Mouse (Mus musculus): ENCODE measurements around the gene Arid1b. TPM values are rescaled to one million over a fixed set of nuclear protein-coding genes. Genes with fewer than 3 reads are reported as not detected.
"Not testable (repeated sequence)": the region's sequence is repeated elsewhere in the genome, so short reads cannot be mapped to it uniquely, and the experiment has no call there.

The Arid1b gene
- total RNA-seq, 2 experiments from 2014 or later, result 33.6 to 36.6 TPM

- intact Hi-C loops (cut with DNase I), result no loop called here
- DNase-seq, result no peak
Observed at GRCm38 (mm10) chr17:5078576-5078975, 84.4 kb downstream of the Arid1b start.

GRCm38 (mm10) chr17:5080884-5081419, 86.8 kb downstream of the Arid1b start:
- no peak for DNase-seq
- intact Hi-C loops (cut with DNase I), result no loop called here

DNA sequence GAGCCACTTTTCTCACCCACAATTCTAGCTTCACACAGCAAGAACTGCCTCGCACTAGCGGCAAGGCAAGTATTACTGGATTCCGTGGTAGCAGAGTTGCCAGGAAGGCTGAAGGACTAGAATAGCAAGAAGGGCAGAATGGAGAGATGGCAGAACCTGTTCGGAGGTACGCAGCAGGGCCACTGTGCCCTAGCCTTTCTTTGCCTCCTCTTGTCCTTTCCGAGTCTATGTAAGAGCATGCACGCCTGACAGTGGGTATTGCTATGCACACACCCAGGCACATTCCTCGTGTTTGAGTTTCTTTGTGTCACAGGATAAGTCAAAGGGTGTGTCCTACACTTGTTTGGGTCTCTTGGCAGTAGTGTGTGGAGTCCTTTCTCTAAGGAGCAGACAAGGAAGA, 88.1 kb downstream of the Arid1b start:
- intact Hi-C loops (cut with DNase I), result no loop called here
- no peak for DNase-seq

DNA sequence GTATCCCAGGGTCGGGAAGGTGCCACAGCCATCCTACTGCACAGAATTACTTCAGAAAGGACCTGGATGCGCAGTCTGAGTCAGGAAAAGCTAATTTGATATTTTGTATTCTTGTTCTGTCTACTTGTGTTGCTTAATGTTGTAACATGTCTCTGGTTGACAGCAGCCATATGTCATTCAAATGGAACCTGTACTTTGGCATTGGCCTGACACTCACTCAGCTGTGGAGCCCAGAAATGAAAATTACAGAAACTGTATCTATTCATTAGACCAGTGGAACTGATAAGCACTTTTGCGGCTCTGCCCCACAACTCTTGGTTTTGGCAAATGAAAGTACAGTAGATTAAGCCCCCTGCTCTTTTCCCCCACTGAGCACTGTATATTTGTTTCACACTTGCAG, 89.4 kb downstream of the Arid1b start:
- no peak for DNase-seq
- intact Hi-C loops (cut with DNase I), result no loop called here

DNA sequence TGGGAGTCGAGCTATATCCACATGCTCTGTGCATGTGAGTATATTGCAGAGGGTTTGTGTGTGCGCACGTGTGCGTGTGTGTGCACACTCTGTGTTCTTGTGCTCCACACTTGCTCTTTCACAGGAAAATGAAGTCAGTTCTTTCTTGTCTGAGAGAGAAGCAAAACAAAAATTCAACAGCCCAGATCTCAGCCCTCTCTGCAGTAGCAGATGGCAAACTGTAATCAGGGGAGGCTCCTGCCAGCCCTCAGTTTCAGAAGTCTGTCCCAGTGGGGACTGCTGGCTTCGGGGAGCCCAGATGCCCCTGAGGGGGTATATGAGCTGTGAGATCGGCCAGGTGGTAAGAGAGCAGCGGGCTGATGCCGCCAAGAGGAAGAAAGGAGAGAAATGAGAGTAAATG, 90.0 kb downstream of the Arid1b start:
- intact Hi-C loops (cut with DNase I), result no loop called here
- DNase-seq, result no peak

DNA sequence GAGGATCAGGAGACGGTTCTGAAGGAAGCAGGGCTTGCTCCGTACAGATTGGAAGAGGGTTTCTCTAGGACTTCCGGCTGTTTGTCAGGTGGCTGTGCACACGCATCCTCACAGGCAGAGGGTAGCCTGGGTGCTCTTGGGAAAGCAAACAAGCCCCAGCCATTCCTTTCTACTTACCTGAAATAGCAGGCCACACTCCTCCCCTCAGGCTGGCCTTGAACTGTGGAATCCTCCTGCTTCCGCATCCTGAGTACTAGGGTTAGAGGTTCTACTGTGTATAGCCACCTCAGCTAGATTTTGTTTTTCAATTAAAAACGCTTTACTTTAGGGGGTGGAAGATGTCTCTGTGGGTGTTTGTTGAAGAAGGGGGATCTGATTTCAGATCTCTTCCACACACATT, 90.9 kb downstream of the Arid1b start:
- intact Hi-C loops (cut with DNase I), result no loop called here
- DNase-seq, result no peak

DNA sequence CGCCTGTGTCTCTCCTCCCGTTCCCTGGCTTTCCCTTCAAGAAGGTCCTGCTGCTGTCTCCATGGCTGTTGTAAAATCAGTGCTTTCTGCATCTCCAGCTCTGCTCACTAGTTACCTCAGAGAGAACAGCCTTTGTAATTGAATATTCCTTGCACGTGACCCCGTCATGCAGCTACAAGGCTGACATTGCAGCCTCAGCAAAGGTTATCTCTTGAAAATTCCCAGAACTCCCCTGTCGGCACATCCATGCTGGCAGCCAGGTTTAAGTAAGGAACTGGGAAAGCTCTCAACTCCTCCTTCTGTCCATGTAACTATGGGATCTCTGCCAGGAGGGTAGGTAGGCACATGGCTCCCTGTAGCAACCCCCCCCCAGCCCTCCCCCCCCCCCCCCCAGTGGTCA, 91.8 kb downstream of the Arid1b start:
- no peak for DNase-seq
- intact Hi-C loops (cut with DNase I), result no loop called here

DNA sequence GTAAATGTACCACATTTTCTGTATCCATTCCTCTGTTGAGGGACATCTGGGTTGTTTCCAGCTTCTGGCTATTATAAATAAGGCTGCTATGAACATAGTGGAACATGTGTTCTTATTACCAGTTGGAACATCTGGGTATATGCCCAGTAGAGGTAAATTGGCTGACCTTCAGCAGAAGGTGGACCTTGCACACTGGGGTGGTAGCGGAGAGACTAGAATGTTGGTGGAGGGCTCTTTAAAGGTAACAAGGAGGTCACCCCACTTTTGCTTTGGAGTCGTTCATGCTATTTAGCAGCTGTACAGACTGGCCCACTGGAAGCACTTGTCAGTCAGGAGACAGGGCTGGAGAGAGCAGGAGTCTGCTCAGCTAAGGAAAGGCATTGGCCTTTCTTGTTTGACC, 94.1 kb downstream of the Arid1b start:
- intact Hi-C loops (cut with DNase I); DNase-seq: not testable (repeated sequence)

GRCm38 (mm10) chr17:5088822-5089221, 94.7 kb downstream of the Arid1b start:
- intact Hi-C loops (cut with DNase I), result no loop called here
- no peak for DNase-seq

DNA sequence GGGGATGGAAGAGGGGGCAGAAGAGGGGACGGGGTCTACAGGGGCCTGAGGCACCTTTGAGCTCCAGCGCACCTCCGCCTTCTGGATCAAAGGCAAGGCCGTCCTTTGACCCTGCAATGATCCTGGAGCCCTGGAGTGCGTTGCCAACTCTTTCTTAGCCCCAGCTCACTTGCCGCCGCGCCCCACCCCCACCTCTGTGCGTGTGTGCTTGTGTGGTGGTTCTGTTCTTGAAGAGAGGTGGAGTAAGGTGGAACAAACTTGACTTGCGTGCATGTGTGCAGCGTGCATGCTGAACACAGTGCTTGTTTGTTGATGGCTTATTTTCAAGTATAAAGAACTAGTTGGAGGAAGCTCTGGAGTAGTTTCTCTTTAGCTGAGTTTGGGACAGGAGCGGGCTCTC, 95.4 kb downstream of the Arid1b start:
- intact Hi-C loops (cut with DNase I), result no loop called here
- no peak for DNase-seq

GRCm38 (mm10) chr17:5091490-5091889, 97.4 kb downstream of the Arid1b start:
- intact Hi-C loops (cut with DNase I), result no loop called here
- no peak for DNase-seq

DNA sequence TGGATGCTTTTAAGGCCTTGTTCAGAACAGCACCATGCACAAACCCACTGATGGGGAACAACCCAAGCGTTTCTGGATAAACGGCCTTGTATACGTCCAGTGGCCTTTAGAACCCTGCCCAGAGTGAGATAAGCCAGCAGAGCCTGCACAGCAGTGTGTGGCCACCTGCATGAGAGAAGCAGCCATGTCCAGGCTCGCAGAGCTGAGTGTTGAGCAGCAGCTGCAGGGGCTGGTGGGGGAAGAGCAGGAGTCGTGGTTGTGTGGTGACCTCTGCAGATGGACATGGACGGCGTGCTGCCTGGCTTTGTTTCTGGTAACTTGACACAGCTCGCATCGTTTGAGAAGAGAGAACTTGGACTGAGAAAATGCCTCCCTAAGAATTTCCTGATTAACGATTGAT, 97.8 kb downstream of the Arid1b start:
- no peak for DNase-seq
- intact Hi-C loops (cut with DNase I), result no loop called here

DNA sequence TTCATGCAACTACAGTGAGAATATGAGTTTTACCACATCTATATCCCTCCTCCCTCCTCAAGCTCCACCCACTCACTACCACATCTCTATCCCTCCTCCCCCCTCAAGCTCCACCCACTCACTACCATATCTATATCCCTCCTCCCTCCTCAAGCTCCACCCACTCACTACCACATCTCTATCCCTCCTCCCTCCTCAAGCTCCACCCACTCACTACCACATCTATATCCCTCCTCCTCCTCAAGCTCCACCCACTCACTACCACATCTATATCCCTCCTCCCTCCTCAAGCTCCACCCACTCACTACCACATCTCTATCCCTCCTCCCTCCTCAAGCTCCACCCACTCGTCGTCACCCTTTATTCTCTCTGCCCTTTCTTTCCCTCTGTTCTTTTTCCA, 99.2 kb downstream of the Arid1b start:
- DNase-seq; intact Hi-C loops (cut with DNase I): not testable (repeated sequence)

DNA sequence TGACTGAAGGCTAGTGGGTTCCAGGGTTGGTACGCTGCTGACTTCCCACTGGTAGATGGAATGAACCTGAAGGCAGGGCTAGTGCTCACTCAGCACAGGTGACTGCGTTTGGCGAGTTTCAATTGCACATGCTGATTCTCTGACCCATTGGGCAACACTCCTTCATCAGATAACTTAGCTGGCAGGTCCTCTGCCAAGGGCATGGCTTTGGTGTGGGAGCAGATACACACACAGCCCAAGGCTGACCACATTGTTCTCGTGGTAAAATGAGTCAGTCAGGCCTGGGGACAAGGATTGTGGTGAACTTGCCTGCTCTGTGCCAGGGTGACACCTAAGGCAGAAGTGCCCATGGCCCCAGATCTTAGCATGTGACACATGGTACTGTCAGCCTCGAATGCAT, 100.5 kb downstream of the Arid1b start:
- intact Hi-C loops (cut with DNase I), result no loop called here
- DNase-seq, result no peak

GRCm38 (mm10) chr17:5095741-5096140, 101.6 kb downstream of the Arid1b start:
- intact Hi-C loops (cut with DNase I), result no loop called here
- no peak for DNase-seq

DNA sequence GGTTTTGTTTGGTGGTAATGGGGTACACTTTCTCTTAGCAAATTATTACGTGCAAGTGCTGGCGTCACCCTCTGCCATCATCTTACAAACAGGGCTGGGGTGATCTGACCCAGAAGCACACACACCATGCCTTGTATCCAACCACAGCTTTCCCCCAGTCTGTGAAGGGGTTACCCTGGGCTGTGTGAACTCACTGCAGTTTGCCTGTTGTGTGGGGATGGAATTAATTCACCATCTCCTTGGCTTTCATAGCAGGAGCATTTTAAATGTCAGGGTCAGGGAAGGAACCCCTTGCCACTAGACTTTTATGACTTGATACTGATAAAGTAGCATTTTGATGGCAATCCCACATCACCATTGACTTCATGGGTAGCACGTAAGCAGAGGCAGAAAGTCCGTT, 102.9 kb downstream of the Arid1b start:
- DNase-seq, result no peak

GRCm38 (mm10) chr17:5097545-5098475, 103.7 kb downstream of the Arid1b start:
- no peak for DNase-seq
- intact Hi-C loops (cut with DNase I), result no loop called here

More for the DNA sequence above, 102.9 kb downstream of the Arid1b start:
- intact Hi-C loops (cut with DNase I), result no loop called here

DNA sequence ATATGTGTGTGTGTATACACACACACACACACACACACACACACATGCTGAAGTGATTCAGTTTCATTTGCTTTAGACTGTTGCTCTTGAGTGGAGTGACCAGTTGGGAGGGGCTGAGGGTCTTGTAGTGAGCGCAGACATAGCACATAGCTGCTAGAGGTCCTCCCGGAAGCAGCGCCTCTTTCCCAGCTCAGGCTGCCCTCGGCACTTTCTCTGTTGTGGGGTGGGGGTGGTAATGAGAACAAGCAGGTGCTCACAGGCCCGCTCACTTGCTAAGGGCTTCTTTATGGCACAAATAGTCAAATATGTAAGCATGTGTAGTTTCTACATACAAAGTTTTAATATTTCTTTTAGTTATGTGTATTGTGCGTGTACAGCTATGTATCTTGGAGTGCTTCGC, 104.6 kb downstream of the Arid1b start:
- no peak for DNase-seq
- intact Hi-C loops (cut with DNase I), result no loop called here

GRCm38 (mm10) chr17:5099238-5099637, 105.1 kb downstream of the Arid1b start:
- no peak for DNase-seq
- intact Hi-C loops (cut with DNase I), result no loop called here

DNA sequence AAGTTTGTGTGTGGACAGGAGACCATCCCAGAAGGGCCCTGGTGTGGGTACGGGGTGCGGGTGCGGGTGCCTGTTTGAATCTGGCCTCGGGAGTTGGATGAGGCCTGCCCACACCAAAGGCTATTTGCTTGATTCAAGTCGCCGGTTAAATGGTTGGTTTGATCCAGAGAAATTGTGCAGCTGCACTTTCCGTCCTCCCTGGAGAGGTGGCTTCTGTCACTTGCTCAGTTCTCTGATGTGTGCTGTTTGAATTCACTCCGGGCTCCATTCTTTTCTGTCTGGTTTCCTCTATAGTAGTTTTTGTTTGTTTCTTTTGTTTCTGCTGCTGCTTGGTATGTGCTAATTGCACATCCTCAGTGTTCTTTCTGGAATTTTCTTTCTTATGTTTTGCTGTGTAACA, 107.0 kb downstream of the Arid1b start:
- intact Hi-C loops (cut with DNase I), result no loop called here
- DNase-seq, result no peak

DNA sequence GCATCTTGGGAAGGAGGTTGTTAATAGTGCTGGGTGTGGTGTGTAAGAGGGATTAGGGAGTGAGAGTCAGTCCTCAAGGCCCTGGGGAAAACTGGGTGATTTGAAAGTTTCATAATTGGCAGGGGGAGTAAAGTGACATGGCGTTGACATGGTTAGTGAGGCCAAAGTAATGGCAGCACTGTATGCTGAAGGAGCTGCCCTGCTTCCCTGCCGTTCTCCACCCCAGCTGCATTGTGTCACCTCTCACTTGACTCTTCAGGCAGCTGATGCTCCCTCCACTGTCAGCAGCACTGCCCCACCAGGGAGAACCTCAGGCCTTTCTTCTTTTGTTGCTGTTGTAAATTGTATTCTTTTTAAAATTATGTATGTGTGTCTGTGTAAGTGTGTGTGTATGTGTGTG, 107.8 kb downstream of the Arid1b start:
- intact Hi-C loops (cut with DNase I), result no loop called here

DNA sequence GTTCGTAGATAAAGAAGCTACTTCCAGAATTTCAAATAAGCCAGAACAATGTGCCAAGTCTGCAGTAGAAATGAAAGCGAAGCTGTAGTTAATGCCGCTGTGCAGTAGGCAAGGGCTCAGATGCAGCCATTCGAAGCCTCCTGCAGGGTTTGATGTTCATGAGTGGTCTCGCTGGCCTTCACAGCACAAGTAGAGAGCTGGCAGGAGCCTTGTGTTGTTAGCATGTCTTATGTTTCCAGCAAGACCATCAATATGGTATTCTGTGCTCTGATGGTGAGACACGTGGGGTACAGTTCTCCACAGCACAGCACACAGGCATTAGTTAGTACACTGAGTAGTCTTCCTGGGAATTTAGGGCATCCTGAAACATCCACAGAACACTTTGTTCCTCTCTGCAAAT, 111.6 kb downstream of the Arid1b start:
- DNase-seq, result no peak
- intact Hi-C loops (cut with DNase I), result no loop called here

More for the DNA sequence above, 107.8 kb downstream of the Arid1b start:
- DNase-seq, result no peak

Data from heart, postnatal 14 days (tissue).